Mouse (Mus musculus) limb, embryonic 14.5 days (tissue): ENCODE measurements around the gene 4930524J08Rik. TPM values are rescaled to one million over a fixed set of nuclear protein-coding genes. Genes with fewer than 3 reads are reported as not detected.
A peak's percentile ranks its signal among the peaks of the same experiment; 100 is the strongest.

Experiments
- ATAC-seq: fragments of 200-750 bp; cut with Nextera tagmentation; 2 replicates; pipeline ENCODE4 v1.8.0; 2017; ENCODE audit warnings: low read depth, moderate number of reproducible peaks, moderate TSS enrichment; ENCODE audit not compliant: low FRiP score
- DNase-seq: peaks from one replicate; pipeline ENCODE4 v3.0.0-alpha.2; 2015; ENCODE audit warnings: low spot score
- H3K27ac ChIP-seq: fragments of 300-500 bp; sonication (generic); replicated peaks from 2 replicates; pipeline ENCODE4 v1.5.1; 2014; ENCODE audit warnings: low read depth, mild to moderate bottlenecking, low read length, moderate library complexity, mixed read lengths
- H3K27me3 ChIP-seq: fragments of 300-500 bp; sonication (generic); 2 replicates; pipeline ENCODE4 v1.6.1; 2014; ENCODE audit warnings: low read length, mixed read lengths; ENCODE audit not compliant: control insufficient read depth, insufficient read depth
- H3K36me3 ChIP-seq: fragments of 300-500 bp; sonication (generic); 2 replicates; pipeline ENCODE4 v1.6.1; 2014; ENCODE audit warnings: mild to moderate bottlenecking, low read length, moderate library complexity, mixed read lengths; ENCODE audit not compliant: control insufficient read depth, insufficient read depth
- H3K4me1 ChIP-seq: fragments of 300-500 bp; sonication (generic); 2 replicates; pipeline ENCODE4 v1.6.1; 2014; ENCODE audit warnings: antibody characterized with exemption, low read length, mixed read lengths; ENCODE audit not compliant: control insufficient read depth, insufficient read depth
- H3K4me2 ChIP-seq: fragments of 300-500 bp; sonication (generic); replicated peaks from 2 replicates; pipeline ENCODE4 v1.6.1; 2014; ENCODE audit warnings: low read depth, mild to moderate bottlenecking, low read length, moderate library complexity; ENCODE audit not compliant: severe bottlenecking
- H3K4me3 ChIP-seq: fragments of 300-500 bp; sonication (generic); replicated peaks from 2 replicates; pipeline ENCODE4 v1.5.1; 2014; ENCODE audit warnings: low read length
- H3K9ac ChIP-seq: fragments of 300-500 bp; sonication (generic); 2 replicates; pipeline ENCODE4 v1.6.1; 2014; ENCODE audit warnings: mild to moderate bottlenecking, low read depth, low read length, moderate library complexity; ENCODE audit not compliant: severe bottlenecking
- H3K9me3 ChIP-seq: fragments of 300-500 bp; sonication (generic); 2 replicates; pipeline ENCODE4 v1.6.1; 2016; ENCODE audit warnings: low read length; ENCODE audit not compliant: control insufficient read depth
- POLR2A ChIP-seq: fragments of 200-500 bp; IDR thresholded peaks from 2 replicates; pipeline ENCODE4 v1.8.0; 2012; ENCODE audit warnings: inconsistent platforms, mild to moderate bottlenecking, moderate library complexity, borderline replicate concordance; ENCODE audit not compliant: insufficient read depth, insufficient read length; ENCODE audit errors: extremely low read depth
- WGBS: fragments of 180-500 bp; shearing (Covaris S2); extraction: QIAGEN DNeasy Blood & Tissue Kit; methylation state at CpG from one replicate; pipeline ENCODE4 v1.1.7; 2014; 5-methylcytosine and 5-hydroxymethylcytosine counted together
- polyA plus RNA-seq, 2 experiments: library from polyadenylated mRNA; depleted of rRNA in 1 of 2; stranded (reverse) in 1 of 2; unstranded in 1 of 2; fragments of >200 nt; fragmentation: Nextera tagmentation in 1 of 2; extraction: Ambion mirVana in 1 of 2; gene quantifications; 2 replicates each; pipeline versions ENCODE4 v1.2.1 to v1.2.3; 2012 to 2014

Gene 4930524J08Rik
- polyA plus RNA-seq, 2 experiments, result 2.0 to 6.6 TPM

- Histone ChIP-seq H3K36me3 (peaks cover 13% of the 10 kb centered on the region), H3K9ac (no peak overlapping the region), H3K27ac (no peak overlapping the region), H3K9me3 (no peaks in the 10 kb centered on the region), H3K4me1 (no peaks in the 10 kb centered on the region), H3K4me2 (no peak overlapping the region), H3K27me3 (no peaks in the 10 kb centered on the region), H3K4me3 (no peak overlapping the region)
- TF ChIP-seq POLR2A, result no peak
- ATAC-seq, result 0 out of 2 replicates have a peak, but pooled peaks have one; percentile 14
- 87% methylated on average over 5 of the region's 5 CpGs for WGBS
- no peak for DNase-seq
Measured at GRCm38 (mm10) chr5:99952513-99952912, 26.3 kb upstream of the 4930524J08Rik start.

DNA sequence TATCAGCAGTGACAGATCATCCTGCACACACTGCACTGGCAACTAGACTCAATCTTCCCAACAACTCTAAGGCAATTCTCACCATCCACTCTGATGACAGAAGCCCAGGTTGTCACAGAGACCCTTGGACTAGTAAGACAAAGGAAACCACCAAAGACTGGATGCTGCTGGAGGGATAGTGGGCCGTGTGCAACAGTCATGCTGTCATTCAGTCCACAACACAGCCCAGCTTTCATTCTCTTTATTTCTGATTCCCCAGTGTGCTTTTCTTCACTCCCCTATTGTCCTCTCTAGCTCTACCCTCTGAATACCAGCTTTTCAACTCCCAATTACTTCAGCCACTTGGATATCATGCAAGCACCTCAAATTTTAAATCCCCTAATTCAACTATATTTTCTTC lies 25.0 kb upstream of the 4930524J08Rik start:
- H3K27ac ChIP-seq, result no peak overlapping the region
- no peaks in the 10 kb centered on the region for H3K9me3 ChIP-seq
- no peak for TF ChIP-seq POLR2A
- no peak overlapping the region for H3K4me3 ChIP-seq
- ATAC-seq (no peak), DNase-seq (no peak)
- no peaks in the 10 kb centered on the region for H3K4me1 ChIP-seq
- 69% methylated on average over 1 of the region's 1 CpGs for WGBS
- peaks cover 24% of the 10 kb centered on the region for H3K36me3 ChIP-seq
- no peak overlapping the region for H3K4me2 ChIP-seq
- H3K9ac ChIP-seq, result no peak overlapping the region
- H3K27me3 ChIP-seq, result no peaks in the 10 kb centered on the region

- ATAC-seq (no peak), DNase-seq (no peak)
- H3K4me3 ChIP-seq, result no peak overlapping the region
- 86% methylated on average over 1 of the region's 1 CpGs for WGBS
- no peaks in the 10 kb centered on the region for H3K9me3 ChIP-seq
- no peaks in the 10 kb centered on the region for H3K4me1 ChIP-seq
- H3K9ac ChIP-seq, result no peak overlapping the region
- H3K4me2 ChIP-seq, result no peak overlapping the region
- H3K27me3 ChIP-seq, result no peaks in the 10 kb centered on the region
- no peak for TF ChIP-seq POLR2A
- peaks cover 58% of the 10 kb centered on the region for H3K36me3 ChIP-seq
- no peak overlapping the region for H3K27ac ChIP-seq
Measured at GRCm38 (mm10) chr5:99958666-99959065, 20.2 kb upstream of the 4930524J08Rik start.

DNA sequence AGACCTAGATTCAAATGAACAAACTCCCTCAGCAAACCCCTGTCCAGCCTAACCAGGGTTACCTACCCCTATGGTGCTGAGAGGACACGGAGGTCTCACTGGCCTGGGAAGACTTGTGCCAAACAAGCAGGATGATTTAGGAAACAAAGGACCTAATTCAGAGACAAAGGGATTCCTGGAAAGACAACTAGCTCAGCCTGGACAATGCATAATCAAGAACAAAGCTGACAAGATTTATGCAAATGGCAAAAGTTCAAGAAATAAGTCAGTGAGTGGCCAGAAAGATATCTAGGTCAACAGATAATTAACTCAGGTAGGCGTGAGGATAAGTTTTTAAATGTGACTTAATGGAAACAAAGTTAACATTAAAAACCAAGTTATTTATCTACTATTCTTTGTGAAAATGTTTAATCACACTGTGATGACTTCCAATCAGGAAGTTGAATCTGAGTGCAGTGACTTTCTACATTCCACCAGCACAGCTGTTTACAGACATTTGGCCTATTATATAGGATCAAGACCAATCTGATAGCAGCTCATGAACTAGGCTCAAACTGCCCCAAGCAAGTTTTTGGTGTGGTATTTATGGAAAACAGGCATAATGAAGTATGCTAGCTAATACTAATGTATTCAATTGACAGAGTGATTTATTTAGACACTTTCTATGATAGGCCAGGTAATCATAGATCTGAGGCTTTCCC lies 19.5 kb upstream of the 4930524J08Rik start:
- DNase-seq (no peak), ATAC-seq (no peak)
- 91% methylated on average over 2 of the region's 2 CpGs for WGBS

GRCm38 (mm10) chr5:99959960-99960359 lies 18.9 kb upstream of the 4930524J08Rik start:
- H3K4me1 ChIP-seq, result no peaks in the 10 kb centered on the region
- H3K4me2 ChIP-seq, result no peak overlapping the region
- WGBS, result 88% methylated on average over 2 of the region's 2 CpGs
- H3K4me3 ChIP-seq, result no peak overlapping the region
- TF ChIP-seq POLR2A, result no peak
- DNase-seq (no peak), ATAC-seq (no peak)
- no peaks in the 10 kb centered on the region for H3K9me3 ChIP-seq
- no peaks in the 10 kb centered on the region for H3K27me3 ChIP-seq
- no peak overlapping the region for H3K27ac ChIP-seq
- H3K36me3 ChIP-seq, result peaks cover 66% of the 10 kb centered on the region
- no peak overlapping the region for H3K9ac ChIP-seq

More for the DNA sequence above, 19.5 kb upstream of the 4930524J08Rik start:
- Histone ChIP-seq H3K4me3 (no peak overlapping the region), H3K36me3 (peaks cover 62% of the 10 kb centered on the region), H3K4me2 (no peak overlapping the region), H3K9me3 (no peaks in the 10 kb centered on the region), H3K27ac (no peak overlapping the region), H3K4me1 (no peaks in the 10 kb centered on the region), H3K9ac (no peak overlapping the region), H3K27me3 (no peaks in the 10 kb centered on the region)
- no peak for TF ChIP-seq POLR2A
